8 mouse cellular contexts compared by ENCODE assay signal in genomic region chr15:78712335-78713258, GRCm38 (mm10). TPM values are rescaled to one million over a fixed set of nuclear protein-coding genes. Genes with fewer than 3 reads are reported as not detected.
DNase-seq lines count a peak whose midpoint lies in the region; ATAC-seq lines count a peak whose summit lies in the region.

No protein-coding gene starts in this region.

- peak overlapping the region; percentile 43 for H3K4me3 ChIP-seq in hindbrain, embryonic 10.5 days
- H3K4me3 ChIP-seq in limb, embryonic 11.5 days (ENCODE audit: low read depth, low read length) = no peak overlapping the region
- H3K4me3 ChIP-seq in neural tube, embryonic 13.5 days = peak overlapping the region; percentile 31

- H3K36me3 ChIP-seq in hindbrain, embryonic 10.5 days = no peaks in the 10 kb centered on the region
- no peaks in the 10 kb centered on the region for H3K36me3 ChIP-seq in limb, embryonic 11.5 days (ENCODE audit: control insufficient read depth, insufficient read depth, low read length)
- no peaks in the 10 kb centered on the region for H3K36me3 ChIP-seq in neural tube, embryonic 13.5 days

- no peaks in the 10 kb centered on the region for H3K9me3 ChIP-seq in hindbrain, embryonic 10.5 days
- no peaks in the 10 kb centered on the region for H3K9me3 ChIP-seq in limb, embryonic 11.5 days (ENCODE audit: control insufficient read depth, low read length)
- no peaks in the 10 kb centered on the region for H3K9me3 ChIP-seq in neural tube, embryonic 13.5 days

- H3K4me1 ChIP-seq in hindbrain, embryonic 10.5 days (replicated peaks) = peaks cover 57% of the 10 kb centered on the region
- no peaks in the 10 kb centered on the region; the same call in 1 of the 2 replicates for H3K4me1 ChIP-seq in limb, embryonic 11.5 days (ENCODE audit: control insufficient read depth, insufficient read depth, low read length)
- peaks cover 84% of the 10 kb centered on the region for H3K4me1 ChIP-seq in neural tube, embryonic 13.5 days (replicated peaks)

- H3K9ac ChIP-seq in limb, embryonic 11.5 days (ENCODE audit: low read length) = no peak overlapping the region
- H3K9ac ChIP-seq in neural tube, embryonic 13.5 days = peak overlapping the region; percentile 67

- ATAC-seq in limb, embryonic 11.5 days (ENCODE audit: insufficient number of reproducible peaks, low FRiP score, low TSS enrichment, low read depth) = no peak; the same call in 1 of the 2 replicates
- ATAC-seq in neural tube, embryonic 13.5 days (ENCODE audit: low read depth) = peak; percentile 28
- no peak for ATAC-seq in cerebellum, adult (ENCODE audit: insufficient number of reproducible peaks, low FRiP score, low TSS enrichment)

- no peak overlapping the region for H3K4me2 ChIP-seq in limb, embryonic 11.5 days (ENCODE audit: low read depth, severe bottlenecking)
- peak overlapping the region; percentile 61 for H3K4me2 ChIP-seq in neural tube, embryonic 13.5 days

- WGBS in hindbrain, embryonic 10.5 days = 9% methylated on average over 53 of the region's 53 CpGs
- 10% methylated on average over 53 of the region's 53 CpGs for WGBS in limb, embryonic 11.5 days
- WGBS in neural tube, embryonic 13.5 days = 6% methylated on average over 52 of the region's 53 CpGs

- peaks cover 84% of the 10 kb centered on the region for H3K27me3 ChIP-seq in hindbrain, embryonic 10.5 days (ENCODE audit: insufficient read depth, poor library complexity, severe bottlenecking)
- peaks cover 73% of the 10 kb centered on the region for H3K27me3 ChIP-seq in limb, embryonic 11.5 days (ENCODE audit: control insufficient read depth, insufficient read depth, low read length)
- H3K27me3 ChIP-seq in neural tube, embryonic 13.5 days = peaks cover 65% of the 10 kb centered on the region

- peak; percentile 53 for DNase-seq in adrenal gland, adult 2 months
- no peak for DNase-seq in adrenal gland, postnatal 4 days (ENCODE audit: low spot score in 2 of 2)
- DNase-seq in CD4-positive helper T cell, adult 2 months (ENCODE audit: low read depth, low spot score) = peak; percentile 68
- peak; percentile 64 for DNase-seq in embryo, embryonic 11 days
- DNase-seq in hindbrain, embryonic 10.5 days (ENCODE audit: low spot score) = peak; percentile 45
- peak; percentile 56 for DNase-seq in limb, embryonic 11.5 days (ENCODE audit: low spot score)

- peak overlapping the region; percentile 69 for H3K27ac ChIP-seq in hindbrain, embryonic 10.5 days
- H3K27ac ChIP-seq in limb, embryonic 11.5 days (replicated peaks; ENCODE audit: low read depth, low read length) = no peak overlapping the region
- H3K27ac ChIP-seq in neural tube, embryonic 13.5 days (replicated peaks) = peak overlapping the region; percentile 64

RNA-seq across cellular contexts. Expression of gene Elfn2, which starts 6.0 kb away (rescaled TPM):
- 1 to 10 TPM; 3.2 to 3.6 TPM for total RNA-seq in adrenal gland, adult 2 months (2021)
- 1.7 and 2.3 TPM in 2 replicates for polyA plus RNA-seq in adrenal gland, adult 2 months (2012; rRNA removed)
- total RNA-seq in adrenal gland, postnatal 4 days (2021) = 1 to 10 TPM; 3.9 to 4.2 TPM
- polyA plus RNA-seq in hindbrain, embryonic 10.5 days (2016; fragmentation: Nextera tagmentation; extraction: Ambion mirVana) = 0.24 and 0.39 TPM in 2 replicates
- not detected in 2 replicates for polyA plus RNA-seq in limb, embryonic 11.5 days (2014; fragmentation: Nextera tagmentation; extraction: Ambion mirVana)
- 5.5 and 6.0 TPM in 2 replicates for polyA plus RNA-seq in neural tube, embryonic 13.5 days (2015; fragmentation: Nextera tagmentation; extraction: Ambion mirVana)

Comparison
In these comparisons a context has a peak if more than half of its experiments do, and no peak if none do; other contexts are left out.
1. DNase-seq: peak in adrenal gland, adult 2 months (single experiment), CD4-positive helper T cell, adult 2 months (single experiment), embryo, embryonic 11 days (single experiment), hindbrain, embryonic 10.5 days (single experiment) and limb, embryonic 11.5 days (single experiment); none in adrenal gland, postnatal 4 days (0 of 2).